Comparison of ENCODE assay signal across 8 mouse cellular contexts in genomic region chr2:166945456-166945855, GRCm38 (mm10). TPM values are rescaled to one million over a fixed set of nuclear protein-coding genes. Genes with fewer than 3 reads are reported as not detected.
A peak's percentile ranks its signal among the peaks of the same experiment; 100 is the strongest.
DNase-seq lines count a peak whose midpoint lies in the region; ATAC-seq and TF ChIP-seq lines count a peak whose summit lies in the region.

No protein-coding gene starts in this region.

- no peak overlapping the region for H3K27ac ChIP-seq in heart, embryonic 12.5 days (ENCODE audit: poor library complexity, severe bottlenecking)
- no peak overlapping the region for H3K27ac ChIP-seq in bone marrow, adult 2 months (ENCODE audit: control insufficient read depth, insufficient read depth, low read depth, low read length, poor library complexity)
- H3K27ac ChIP-seq in limb, embryonic 11.5 days (replicated peaks; ENCODE audit: low read depth, low read length): no peak overlapping the region

- H3K36me3 ChIP-seq in heart, embryonic 12.5 days: peaks cover 91% of the 10 kb centered on the region
- peaks cover 41% of the 10 kb centered on the region for H3K36me3 ChIP-seq in limb, embryonic 11.5 days (ENCODE audit: control insufficient read depth, insufficient read depth, low read length)

- TF ChIP-seq POLR2A in bone marrow, adult 2 months (IDR thresholded peaks at IDR 0.05; ENCODE audit: borderline replicate concordance, control insufficient read depth, low read depth, low read length): no peak

- 54% methylated on average over 4 of the region's 4 CpGs for WGBS in heart, embryonic 12.5 days
- WGBS in bone marrow, adult 2 months: 49% methylated on average over 4 of the region's 4 CpGs
- 74% methylated on average over 4 of the region's 4 CpGs for WGBS in limb, embryonic 11.5 days

- H3K9me3 ChIP-seq in heart, embryonic 12.5 days (replicated peaks): no peaks in the 10 kb centered on the region
- H3K9me3 ChIP-seq in limb, embryonic 11.5 days (ENCODE audit: control insufficient read depth, low read length): no peaks in the 10 kb centered on the region

- no peak overlapping the region for H3K4me3 ChIP-seq in heart, embryonic 12.5 days
- no peak overlapping the region for H3K4me3 ChIP-seq in bone marrow, adult 2 months (replicated peaks; ENCODE audit: control insufficient read depth, low read depth, low read length)
- H3K4me3 ChIP-seq in limb, embryonic 11.5 days (ENCODE audit: low read depth, low read length): no peak overlapping the region

- TF ChIP-seq CTCF in bone marrow, adult 2 months (IDR thresholded peaks at IDR 0.05; ENCODE audit: control insufficient read depth, insufficient read depth, low read length): peak; percentile 29; the same call in 1 of the 2 replicates

- no peak overlapping the region for H3K9ac ChIP-seq in heart, embryonic 12.5 days
- H3K9ac ChIP-seq in limb, embryonic 11.5 days (ENCODE audit: low read length): no peak overlapping the region

- no peak for DNase-seq in heart, adult 8-10 months (ENCODE audit: low spot score)
- DNase-seq in 3T3-L1 (ENCODE audit: low read depth, low spot score): peak; percentile 81
- DNase-seq in limb, embryonic 11.5 days (ENCODE audit: low spot score): peak; percentile 37
- DNase-seq in thymus, postnatal 4 days: peak; percentile 41
- DNase-seq in gastrocnemius, adult 8-10 months (ENCODE audit: low spot score in 2 of 2): no peak
- DNase-seq in urinary bladder, adult 2 months (ENCODE audit: low spot score): no peak

- H3K4me1 ChIP-seq in heart, embryonic 12.5 days (replicated peaks): 0 out of 2 replicates have a peak, but pooled peaks cover 3% of the 10 kb centered on the region
- H3K4me1 ChIP-seq in bone marrow, adult 2 months (ENCODE audit: control insufficient read depth, insufficient read depth, low read length): no peaks in the 10 kb centered on the region
- no peaks in the 10 kb centered on the region for H3K4me1 ChIP-seq in limb, embryonic 11.5 days (ENCODE audit: control insufficient read depth, insufficient read depth, low read length)

- ATAC-seq in heart, embryonic 12.5 days (ENCODE audit: insufficient number of reproducible peaks, low FRiP score): 0 out of 2 replicates have a peak, but pooled peaks have one; percentile 11
- no peak for ATAC-seq in limb, embryonic 11.5 days (ENCODE audit: insufficient number of reproducible peaks, low FRiP score, low TSS enrichment, low read depth)

- no peak overlapping the region for H3K4me2 ChIP-seq in heart, embryonic 12.5 days
- H3K4me2 ChIP-seq in limb, embryonic 11.5 days (ENCODE audit: low read depth, severe bottlenecking): no peak overlapping the region

- H3K27me3 ChIP-seq in heart, embryonic 12.5 days (replicated peaks): no peaks in the 10 kb centered on the region
- no peaks in the 10 kb centered on the region for H3K27me3 ChIP-seq in limb, embryonic 11.5 days (ENCODE audit: control insufficient read depth, insufficient read depth, low read length)

RNA-seq across cellular contexts. Expression of gene Cse1l, which starts 39.6 kb away (rescaled TPM):
- polyA plus RNA-seq in heart, embryonic 12.5 days (2016; fragmentation: Nextera tagmentation; extraction: Ambion mirVana): 123 and 131 TPM in 2 replicates
- 10 to 100 TPM; 36.1 to 50.8 (median 40.1) TPM for total RNA-seq in heart, adult 8-10 months (2022)
- polyA plus RNA-seq in bone marrow, adult 2 months (2011; ENCODE audit: insufficient read depth, insufficient read length, low replicate concordance, missing spikeins): 22.0 and 39.0 TPM in 2 replicates
- polyA plus RNA-seq in limb, embryonic 11.5 days (2014; fragmentation: Nextera tagmentation; extraction: Ambion mirVana): 224 and 226 TPM in 2 replicates
- 10 to 100 TPM; 51.5 to 63.7 (median 53.4) TPM for total RNA-seq in gastrocnemius, adult 8-10 months (2022)
- polyA plus RNA-seq in urinary bladder, adult 2 months (2012; rRNA removed): 30.9 and 37.9 TPM in 2 replicates

RNA-seq across cellular contexts. Expression of gene Stau1, which starts 50.6 kb away (rescaled TPM):
- 69.6 and 71.8 TPM in 2 replicates for polyA plus RNA-seq in heart, embryonic 12.5 days (2016; fragmentation: Nextera tagmentation; extraction: Ambion mirVana)
- 10 to 100 TPM; 40.7 to 48.5 (median 44.1) TPM for total RNA-seq in heart, adult 8-10 months (2022)
- 20.6 and 36.0 TPM in 2 replicates for polyA plus RNA-seq in bone marrow, adult 2 months (2011; ENCODE audit: insufficient read depth, insufficient read length, low replicate concordance, missing spikeins)
- 100 and 108 TPM in 2 replicates for polyA plus RNA-seq in limb, embryonic 11.5 days (2014; fragmentation: Nextera tagmentation; extraction: Ambion mirVana)
- total RNA-seq in gastrocnemius, adult 8-10 months (2022): 10 to 100 TPM; 33.3 to 37.3 (median 35.2) TPM
- polyA plus RNA-seq in urinary bladder, adult 2 months (2012; rRNA removed): 45.0 and 58.4 TPM in 2 replicates

Comparison
In these comparisons a context has a peak if more than half of its experiments do, and no peak if none do; other contexts are left out.
1. DNase-seq: peak in 3T3-L1 (single experiment), limb, embryonic 11.5 days (single experiment) and thymus, postnatal 4 days (single experiment); none in heart, adult 8-10 months (single experiment), gastrocnemius, adult 8-10 months (0 of 2) and urinary bladder, adult 2 months (single experiment).